Mouse (Mus musculus) neural tube, embryonic 12.5 days (tissue): ENCODE measurements at regions not wholly inside any gene's neighbourhood (a gene's known extent, or its start where the extent isn't known, plus 50 kb on each side); places are given as distances from the start of the nearest gene placed in this dataset.

Experiments
- ATAC-seq: fragments of 200-750 bp; cut with Nextera tagmentation; 2 replicates; pipeline ENCODE4 v1.8.0; 2017; ENCODE audit warnings: low read depth, mild to moderate bottlenecking, moderate TSS enrichment, moderate library complexity; ENCODE audit not compliant: low FRiP score
- H3K27ac ChIP-seq: fragments of 300-500 bp; sonication (generic); 2 replicates; pipeline ENCODE4 v1.5.1; 2016
- H3K27me3 ChIP-seq: fragments of 300-500 bp; sonication (generic); replicated peaks from 2 replicates; pipeline ENCODE4 v1.6.1; 2016; ENCODE audit warnings: mild to moderate bottlenecking
- H3K36me3 ChIP-seq: fragments of 300-500 bp; sonication (generic); 2 replicates; pipeline ENCODE4 v1.6.1; 2016; ENCODE audit warnings: mild to moderate bottlenecking
- H3K4me1 ChIP-seq: fragments of 300-500 bp; sonication (generic); 2 replicates; pipeline ENCODE4 v1.6.1; 2016
- H3K4me2 ChIP-seq: fragments of 300-500 bp; sonication (generic); replicated peaks from 2 replicates; pipeline ENCODE4 v1.6.1; 2016; ENCODE audit warnings: mild to moderate bottlenecking
- H3K4me3 ChIP-seq: fragments of 300-500 bp; sonication (generic); 2 replicates; pipeline ENCODE4 v1.5.1; 2016
- H3K9ac ChIP-seq: fragments of 300-500 bp; sonication (generic); 2 replicates; pipeline ENCODE4 v1.6.1; 2016; ENCODE audit warnings: mild to moderate bottlenecking
- H3K9me3 ChIP-seq: fragments of 300-500 bp; sonication (generic); 2 replicates; pipeline ENCODE4 v1.6.1; 2016; ENCODE audit warnings: mild to moderate bottlenecking
- WGBS: fragments of 180-500 bp; shearing (Covaris S2); methylation state at CpG from one replicate; pipeline ENCODE4 v1.1.7; 2016; 5-methylcytosine and 5-hydroxymethylcytosine counted together

DNA sequence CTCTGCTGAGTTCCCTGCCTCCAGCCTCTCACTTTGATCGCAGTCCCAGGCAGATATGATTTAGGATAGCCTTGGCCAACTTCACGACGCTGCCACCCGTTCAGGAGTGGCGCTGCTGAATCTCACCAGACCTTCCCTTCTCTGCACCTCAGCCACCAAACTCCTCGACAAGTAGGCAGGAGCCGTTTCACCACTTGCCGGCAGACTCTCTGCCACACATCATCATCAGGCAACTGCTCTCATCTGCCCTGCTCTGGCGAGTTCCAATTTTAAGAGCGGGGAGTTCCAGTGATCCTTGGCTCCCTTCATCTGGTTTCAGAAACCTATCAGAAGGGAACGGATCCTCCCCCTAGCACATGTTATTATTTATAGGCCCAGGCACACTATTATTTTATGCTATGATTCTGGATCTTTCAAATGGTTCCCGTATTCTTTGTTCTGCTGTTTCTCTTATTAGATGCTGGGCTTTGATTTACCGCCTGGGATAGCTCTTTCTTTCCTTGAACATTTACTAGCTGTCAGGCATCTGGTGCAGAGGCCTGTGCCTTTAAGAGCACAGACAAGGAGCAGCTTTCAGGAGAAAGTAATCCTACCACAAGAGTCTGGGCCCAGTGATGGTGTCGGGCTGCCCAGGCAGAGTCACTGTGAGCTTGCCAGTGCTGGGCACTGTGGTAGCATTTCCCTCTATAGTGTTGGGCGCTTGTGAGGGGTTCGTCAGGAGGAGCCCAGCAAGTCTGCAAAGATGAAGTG, 722.3 kb downstream of the Vrk1 start:
- H3K4me2 ChIP-seq = no peak overlapping the region
- no peaks in the 10 kb centered on the region for H3K4me1 ChIP-seq
- no peaks in the 10 kb centered on the region for H3K27me3 ChIP-seq
- H3K4me3 ChIP-seq = no peak overlapping the region
- H3K36me3 ChIP-seq = no peaks in the 10 kb centered on the region
- no peak overlapping the region for H3K9ac ChIP-seq
- WGBS = 80% methylated on average over 16 of the region's 16 CpGs
- no peak overlapping the region for H3K27ac ChIP-seq
- no peak for ATAC-seq
- no peaks in the 10 kb centered on the region for H3K9me3 ChIP-seq

DNA sequence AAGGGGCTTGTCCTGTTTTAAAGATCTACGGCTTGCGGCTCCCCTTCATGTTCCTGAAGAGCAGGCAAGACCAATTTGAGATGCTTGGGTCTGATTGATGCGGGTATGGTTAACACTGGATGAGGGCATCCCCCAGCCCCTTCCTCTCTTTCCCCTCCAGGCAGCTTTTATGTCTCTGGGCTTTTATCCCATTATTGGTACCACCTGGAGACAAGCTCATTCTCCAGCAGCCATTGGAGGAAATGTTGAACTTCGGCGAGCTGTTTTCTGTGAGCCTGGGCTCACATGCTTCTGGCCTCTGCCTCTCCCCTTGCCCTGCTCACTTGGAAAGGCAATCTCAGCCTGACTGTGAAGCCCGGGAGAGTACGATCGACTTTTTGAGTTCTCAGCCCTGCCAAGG, 738.7 kb downstream of the Vrk1 start:
- Histone ChIP-seq H3K9ac (no peak overlapping the region), H3K36me3 (no peaks in the 10 kb centered on the region), H3K9me3 (no peaks in the 10 kb centered on the region), H3K4me1 (no peaks in the 10 kb centered on the region), H3K4me2 (no peak overlapping the region), H3K4me3 (no peak overlapping the region), H3K27me3 (no peaks in the 10 kb centered on the region), H3K27ac (no peak overlapping the region)
- ATAC-seq = no peak
- WGBS = 72% methylated on average over 8 of the region's 8 CpGs

DNA sequence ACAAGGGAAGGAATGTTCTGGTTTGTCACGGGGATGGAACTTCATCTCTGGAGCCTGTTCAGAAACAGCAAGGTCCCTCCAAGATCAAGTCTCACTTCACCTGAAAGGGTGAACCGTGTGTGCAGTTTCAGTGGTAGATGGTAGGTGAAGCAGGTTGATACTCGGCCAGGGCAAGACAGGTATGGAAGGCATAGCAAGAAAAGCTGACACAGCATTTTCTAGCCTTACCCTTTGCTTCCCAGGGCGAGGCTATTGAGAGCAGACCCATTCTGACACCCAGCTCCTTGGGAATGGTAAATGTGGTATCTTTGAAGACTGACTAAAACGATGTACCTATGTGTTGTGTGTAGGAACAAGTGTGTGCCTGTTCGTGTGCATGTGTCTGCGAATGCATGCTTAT, 724.9 kb upstream of the 3110018I06Rik start:
- Histone ChIP-seq H3K27me3 (no peaks in the 10 kb centered on the region), H3K9me3 (no peaks in the 10 kb centered on the region), H3K27ac (no peak overlapping the region), H3K4me1 (no peaks in the 10 kb centered on the region), H3K36me3 (no peaks in the 10 kb centered on the region), H3K4me3 (no peak overlapping the region), H3K9ac (no peak overlapping the region), H3K4me2 (no peak overlapping the region)
- no peak for ATAC-seq
- WGBS = 86% methylated on average over 7 of the region's 7 CpGs

DNA sequence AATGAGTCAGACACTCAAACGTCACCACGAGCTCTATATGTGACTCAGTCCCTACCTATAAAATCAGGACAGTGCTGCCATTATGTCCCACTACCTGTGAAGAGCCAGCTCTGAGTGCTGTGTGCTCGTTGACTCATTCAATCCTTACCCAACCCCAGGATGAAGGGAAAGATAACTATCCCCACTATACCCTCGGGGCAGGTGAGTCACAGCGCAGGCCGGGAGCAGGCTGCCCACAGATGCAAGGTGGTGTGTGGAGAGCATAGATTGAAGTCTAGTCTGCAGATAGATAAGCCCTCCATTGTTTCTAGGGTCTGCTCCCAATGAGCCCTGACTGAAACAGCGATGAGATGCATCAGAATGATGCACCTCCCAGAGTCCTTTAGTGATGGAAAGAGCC, 723.9 kb upstream of the 3110018I06Rik start:
- H3K4me2 ChIP-seq = no peak overlapping the region
- ATAC-seq = no peak
- 82% methylated on average over 7 of the region's 7 CpGs for WGBS
- no peaks in the 10 kb centered on the region for H3K9me3 ChIP-seq
- H3K36me3 ChIP-seq = no peaks in the 10 kb centered on the region
- H3K9ac ChIP-seq = no peak overlapping the region
- no peaks in the 10 kb centered on the region for H3K4me1 ChIP-seq
- no peak overlapping the region for H3K27ac ChIP-seq
- no peak overlapping the region for H3K4me3 ChIP-seq
- H3K27me3 ChIP-seq = no peaks in the 10 kb centered on the region

DNA sequence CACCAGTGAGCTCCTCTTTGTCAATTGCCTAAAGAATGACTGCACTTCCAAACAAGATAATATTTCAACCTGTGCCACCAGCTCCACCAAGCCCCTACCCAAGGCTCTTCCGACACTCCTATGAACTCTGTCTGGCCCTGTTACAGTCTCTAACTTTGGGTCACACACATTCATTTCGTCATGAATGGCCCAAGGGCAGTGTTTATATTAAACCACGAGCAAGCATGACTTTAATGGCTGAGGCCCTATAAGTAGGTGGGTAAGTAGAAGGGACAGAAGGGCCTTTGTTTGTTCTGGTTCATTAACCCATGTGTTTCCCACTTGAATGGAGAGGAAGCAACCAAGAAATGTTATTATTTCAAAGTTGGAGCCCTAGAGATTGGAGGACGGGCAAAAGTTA, 714.9 kb upstream of the 3110018I06Rik start:
- no peak overlapping the region for H3K4me3 ChIP-seq
- 56% methylated on average over 4 of the region's 4 CpGs for WGBS
- no peaks in the 10 kb centered on the region for H3K4me1 ChIP-seq

DNA sequence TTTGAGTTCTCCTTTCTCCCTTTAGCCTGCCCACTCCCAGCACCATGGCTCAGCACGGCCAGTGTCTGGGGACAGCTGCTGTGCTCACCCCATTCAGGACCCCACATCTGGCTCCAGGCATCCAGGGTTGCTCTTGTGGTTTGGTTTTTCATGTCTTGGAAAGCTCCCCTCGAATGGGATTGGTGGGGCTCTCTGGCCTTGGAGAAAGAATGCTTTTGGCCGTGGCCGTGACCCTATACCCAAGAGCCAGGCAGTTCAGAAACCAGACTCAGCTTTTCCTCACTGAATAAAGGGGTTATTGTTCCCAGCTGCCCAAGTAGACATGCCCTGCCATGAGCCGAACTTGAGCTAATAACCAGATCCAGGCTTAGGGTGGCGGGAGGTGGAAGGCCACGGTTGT, 691.8 kb upstream of the 3110018I06Rik start:
- Histone ChIP-seq H3K4me1 (no peaks in the 10 kb centered on the region), H3K4me3 (no peak overlapping the region), H3K9me3 (no peaks in the 10 kb centered on the region), H3K27ac (no peak overlapping the region), H3K9ac (no peak overlapping the region), H3K27me3 (no peaks in the 10 kb centered on the region), H3K36me3 (no peaks in the 10 kb centered on the region), H3K4me2 (no peak overlapping the region)
- 67% methylated on average over 7 of the region's 7 CpGs for WGBS
- ATAC-seq = no peak

More for the DNA sequence above, 714.9 kb upstream of the 3110018I06Rik start:
- Histone ChIP-seq H3K4me2 (no peak overlapping the region), H3K9me3 (no peaks in the 10 kb centered on the region), H3K27me3 (no peaks in the 10 kb centered on the region), H3K27ac (no peak overlapping the region), H3K36me3 (no peaks in the 10 kb centered on the region), H3K9ac (no peak overlapping the region)
- ATAC-seq = no peak

DNA sequence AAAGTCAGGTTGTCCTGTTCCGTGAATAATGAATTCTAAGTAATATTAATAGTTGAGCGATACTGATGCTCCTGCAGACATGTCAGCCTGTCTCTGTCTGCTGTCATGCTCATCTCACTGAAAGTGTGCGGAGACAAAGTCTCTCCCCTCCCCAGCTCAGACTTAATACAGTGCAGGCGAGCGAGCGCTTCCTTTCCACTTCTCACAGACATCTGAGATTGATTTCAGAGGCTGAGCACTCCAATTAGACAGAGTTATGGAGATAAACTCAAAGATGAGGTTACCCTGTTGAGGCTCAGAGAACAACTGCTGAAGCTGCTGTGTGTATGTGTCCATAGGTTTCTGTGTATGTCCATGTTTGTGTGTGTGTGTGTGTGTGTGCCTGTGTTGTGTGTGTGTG, 668.7 kb upstream of the 3110018I06Rik start:
- Histone ChIP-seq H3K4me1 (no peaks in the 10 kb centered on the region), H3K9ac (no peak overlapping the region), H3K4me2 (no peak overlapping the region), H3K27me3 (no peaks in the 10 kb centered on the region), H3K9me3 (no peaks in the 10 kb centered on the region), H3K36me3 (no peaks in the 10 kb centered on the region), H3K4me3 (no peak overlapping the region), H3K27ac (no peak overlapping the region)
- WGBS = 89% methylated on average over 6 of the region's 6 CpGs
- no peak for ATAC-seq

DNA sequence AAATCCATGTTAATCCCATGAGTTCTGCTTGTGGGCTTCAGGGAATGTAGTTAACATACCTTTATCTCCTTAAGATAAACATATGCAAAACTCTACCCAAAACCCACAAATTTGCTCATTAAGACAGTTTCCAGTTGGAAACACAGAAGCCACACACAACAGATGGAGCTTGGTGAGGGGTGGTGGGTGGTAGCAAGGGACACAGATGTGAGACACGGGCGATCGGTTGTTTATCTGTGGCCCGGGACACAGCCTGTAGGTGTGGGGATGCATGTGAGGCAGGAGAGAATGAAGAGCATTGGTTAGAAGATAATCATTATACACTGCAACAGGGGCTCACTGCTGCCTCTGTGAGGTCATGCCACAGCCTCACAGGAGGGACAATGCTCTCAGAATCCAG, 666.1 kb upstream of the 3110018I06Rik start:
- no peaks in the 10 kb centered on the region for H3K27me3 ChIP-seq
- no peaks in the 10 kb centered on the region for H3K36me3 ChIP-seq
- H3K4me2 ChIP-seq = no peak overlapping the region
- no peak overlapping the region for H3K4me3 ChIP-seq
- WGBS = 92% methylated on average over 4 of the region's 4 CpGs
- no peaks in the 10 kb centered on the region for H3K9me3 ChIP-seq
- no peak for ATAC-seq
- no peak overlapping the region for H3K9ac ChIP-seq
- no peak overlapping the region for H3K27ac ChIP-seq
- no peaks in the 10 kb centered on the region for H3K4me1 ChIP-seq

DNA sequence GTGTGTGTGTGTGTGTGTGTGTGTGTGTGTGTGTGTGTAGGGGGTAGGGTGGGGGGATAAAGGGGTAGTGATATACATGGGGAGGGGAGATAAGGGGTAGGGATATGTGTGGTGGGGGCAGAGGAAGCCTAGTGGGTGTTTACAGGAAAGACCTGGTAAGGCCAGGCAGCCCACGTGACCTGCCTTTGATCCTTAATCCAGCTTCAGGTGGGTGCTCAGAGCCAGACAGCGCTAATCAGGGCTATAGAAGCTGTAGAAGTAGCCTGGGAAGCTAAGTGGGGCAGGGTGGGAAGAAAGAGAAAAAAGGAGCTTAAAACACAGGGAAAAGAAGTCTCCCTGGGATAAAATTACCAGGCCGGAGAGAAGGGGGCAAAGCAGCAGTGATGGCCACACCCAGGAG, 659.9 kb upstream of the 3110018I06Rik start:
- H3K4me1 ChIP-seq = no peaks in the 10 kb centered on the region
- no peak for ATAC-seq
- no peak overlapping the region for H3K4me3 ChIP-seq
- no peaks in the 10 kb centered on the region for H3K9me3 ChIP-seq
- H3K36me3 ChIP-seq = no peaks in the 10 kb centered on the region
- no peak overlapping the region for H3K27ac ChIP-seq
- H3K9ac ChIP-seq = no peak overlapping the region
- no peaks in the 10 kb centered on the region for H3K27me3 ChIP-seq
- 34% methylated on average over 3 of the region's 3 CpGs for WGBS
- H3K4me2 ChIP-seq = no peak overlapping the region

DNA sequence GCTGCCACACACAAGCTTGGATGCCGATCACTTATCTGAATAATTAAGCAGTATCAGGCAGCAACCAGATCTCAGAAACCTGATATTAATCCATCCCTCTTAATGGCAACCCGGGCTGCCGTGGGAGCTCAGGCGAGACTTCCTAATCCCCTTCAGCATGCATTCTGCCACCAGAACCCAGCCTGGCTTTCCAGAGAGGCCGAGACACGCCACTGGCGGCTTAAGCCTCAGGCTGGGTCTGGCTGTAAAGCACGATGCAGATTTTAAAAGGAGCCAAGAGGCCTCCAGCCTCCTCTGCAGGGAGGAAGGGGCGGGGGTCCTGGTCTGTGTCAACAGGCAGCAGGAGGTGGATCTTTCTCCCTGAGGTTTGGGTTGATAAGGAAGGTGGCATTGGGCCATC, 659.1 kb upstream of the 3110018I06Rik start:
- Histone ChIP-seq H3K27me3 (no peaks in the 10 kb centered on the region), H3K4me2 (no peak overlapping the region), H3K9me3 (no peaks in the 10 kb centered on the region), H3K4me3 (no peak overlapping the region), H3K9ac (no peak overlapping the region), H3K27ac (no peak overlapping the region), H3K4me1 (no peaks in the 10 kb centered on the region), H3K36me3 (no peaks in the 10 kb centered on the region)
- no peak for ATAC-seq
- 30% methylated on average over 9 of the region's 9 CpGs for WGBS

DNA sequence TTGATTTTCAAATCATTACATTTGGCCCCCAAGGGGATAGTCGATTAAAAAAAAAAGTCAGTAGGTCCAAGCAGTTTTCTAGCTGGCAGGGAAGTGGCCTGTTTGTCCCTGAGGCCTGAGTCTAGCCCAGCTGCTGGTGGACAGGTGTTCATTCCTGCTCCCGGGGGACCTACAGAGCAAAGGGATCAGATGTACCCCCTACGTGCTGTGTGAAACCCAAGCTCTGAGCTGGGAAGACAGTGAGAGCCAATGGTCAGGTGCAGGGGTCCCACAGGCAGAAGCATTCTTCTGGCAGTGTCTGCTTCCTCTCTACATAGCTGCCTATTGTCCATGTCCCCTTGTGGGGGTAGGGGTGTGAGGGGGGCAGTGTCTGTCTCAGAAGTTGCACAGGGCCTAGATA, 653.2 kb upstream of the 3110018I06Rik start:
- Histone ChIP-seq H3K9ac (no peak overlapping the region), H3K27me3 (no peaks in the 10 kb centered on the region), H3K4me1 (peaks cover 11% of the 10 kb centered on the region), H3K27ac (no peak overlapping the region), H3K4me2 (no peak overlapping the region), H3K4me3 (no peak overlapping the region), H3K36me3 (no peaks in the 10 kb centered on the region), H3K9me3 (no peaks in the 10 kb centered on the region)
- 69% methylated on average over 3 of the region's 3 CpGs for WGBS
- ATAC-seq = no peak

DNA sequence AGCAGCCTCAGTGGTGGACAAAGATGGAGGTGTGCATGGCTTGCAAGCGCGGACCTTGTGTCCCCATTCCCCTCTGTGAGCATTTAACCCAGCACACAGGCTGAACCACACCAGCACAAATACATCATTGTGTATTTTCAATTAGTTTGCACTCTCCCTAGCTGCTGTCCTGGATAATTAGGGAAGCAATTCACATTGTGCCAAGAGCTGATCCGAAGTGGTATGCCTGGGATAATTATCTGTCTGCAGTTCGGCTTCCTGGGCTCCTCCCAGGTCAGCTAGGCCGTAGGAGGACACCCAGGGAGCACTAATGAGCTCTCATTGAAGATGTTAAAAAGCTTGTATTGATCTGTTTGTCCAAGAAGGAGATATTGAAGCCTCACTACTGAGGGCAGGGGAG, 648.8 kb upstream of the 3110018I06Rik start:
- no peak overlapping the region for H3K4me3 ChIP-seq
- no peak overlapping the region for H3K4me2 ChIP-seq
- WGBS = 32% methylated on average over 5 of the region's 5 CpGs
- H3K9me3 ChIP-seq = no peaks in the 10 kb centered on the region
- ATAC-seq = no peak
- H3K27me3 ChIP-seq = no peaks in the 10 kb centered on the region
- H3K4me1 ChIP-seq = peaks cover 30% of the 10 kb centered on the region
- H3K36me3 ChIP-seq = no peaks in the 10 kb centered on the region
- H3K27ac ChIP-seq = no peak overlapping the region
- no peak overlapping the region for H3K9ac ChIP-seq

DNA sequence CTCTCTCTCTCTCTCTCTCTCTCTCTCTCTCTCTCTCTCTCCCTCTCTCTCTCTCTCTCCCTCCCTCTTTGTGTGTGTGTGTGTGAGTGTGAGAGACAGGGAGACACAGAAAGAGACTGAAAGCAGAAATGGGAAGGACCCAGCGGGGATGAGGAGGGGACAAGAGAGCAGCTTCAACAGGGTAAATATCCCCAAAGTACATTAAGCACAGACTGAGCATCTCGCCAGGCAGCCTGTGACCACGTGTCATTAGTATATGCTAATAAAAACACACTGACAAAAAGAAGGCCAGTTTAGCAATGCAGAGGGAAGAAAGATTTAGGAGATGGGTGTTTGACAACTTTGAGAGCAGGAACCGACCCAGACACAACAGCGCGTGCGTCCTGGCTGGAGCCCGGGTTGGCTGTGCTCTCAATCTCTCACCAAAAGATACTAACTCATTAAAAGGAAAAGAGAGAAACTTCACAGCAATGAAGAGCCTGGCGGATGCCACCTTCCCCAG, 648.2 kb upstream of the 3110018I06Rik start:
- Histone ChIP-seq H3K4me3 (no peak overlapping the region), H3K9me3 (no peaks in the 10 kb centered on the region), H3K36me3 (no peaks in the 10 kb centered on the region), H3K9ac (no peak overlapping the region), H3K4me2 (no peak overlapping the region), H3K27ac (no peak overlapping the region), H3K4me1 (peaks cover 30% of the 10 kb centered on the region), H3K27me3 (no peaks in the 10 kb centered on the region)
- WGBS = 46% methylated on average over 9 of the region's 9 CpGs
- ATAC-seq = no peak
